Mouse (Mus musculus) limb, embryonic 14.5 days (tissue): ENCODE data around the gene Sept6. TPM values are rescaled to one million over a fixed set of nuclear protein-coding genes. Genes with fewer than 3 reads are reported as not detected.

Experiments used
- ATAC-seq: fragments of 200-750 bp; cut with Nextera tagmentation; 2 replicates; pipeline ENCODE4 v1.8.0; 2017; ENCODE audit warnings: low read depth, moderate number of reproducible peaks, moderate TSS enrichment; ENCODE audit not compliant: low FRiP score
- DNase-seq: peaks from one replicate; pipeline ENCODE4 v3.0.0-alpha.2; 2015; ENCODE audit warnings: low spot score
- H3K27ac ChIP-seq: fragments of 300-500 bp; sonication (generic); replicated peaks from 2 replicates; pipeline ENCODE4 v1.5.1; 2014; ENCODE audit warnings: low read depth, mild to moderate bottlenecking, low read length, moderate library complexity, mixed read lengths
- H3K27me3 ChIP-seq: fragments of 300-500 bp; sonication (generic); 2 replicates; pipeline ENCODE4 v1.6.1; 2014; ENCODE audit warnings: low read length, mixed read lengths; ENCODE audit not compliant: control insufficient read depth, insufficient read depth
- H3K36me3 ChIP-seq: fragments of 300-500 bp; sonication (generic); 2 replicates; pipeline ENCODE4 v1.6.1; 2014; ENCODE audit warnings: mild to moderate bottlenecking, low read length, moderate library complexity, mixed read lengths; ENCODE audit not compliant: control insufficient read depth, insufficient read depth
- H3K4me1 ChIP-seq: fragments of 300-500 bp; sonication (generic); 2 replicates; pipeline ENCODE4 v1.6.1; 2014; ENCODE audit warnings: antibody characterized with exemption, low read length, mixed read lengths; ENCODE audit not compliant: control insufficient read depth, insufficient read depth
- H3K4me2 ChIP-seq: fragments of 300-500 bp; sonication (generic); replicated peaks from 2 replicates; pipeline ENCODE4 v1.6.1; 2014; ENCODE audit warnings: low read depth, mild to moderate bottlenecking, low read length, moderate library complexity; ENCODE audit not compliant: severe bottlenecking
- H3K4me3 ChIP-seq: fragments of 300-500 bp; sonication (generic); replicated peaks from 2 replicates; pipeline ENCODE4 v1.5.1; 2014; ENCODE audit warnings: low read length
- H3K9ac ChIP-seq: fragments of 300-500 bp; sonication (generic); 2 replicates; pipeline ENCODE4 v1.6.1; 2014; ENCODE audit warnings: mild to moderate bottlenecking, low read depth, low read length, moderate library complexity; ENCODE audit not compliant: severe bottlenecking
- H3K9me3 ChIP-seq: fragments of 300-500 bp; sonication (generic); 2 replicates; pipeline ENCODE4 v1.6.1; 2016; ENCODE audit warnings: low read length; ENCODE audit not compliant: control insufficient read depth
- POLR2A ChIP-seq: fragments of 200-500 bp; IDR thresholded peaks from 2 replicates; pipeline ENCODE4 v1.8.0; 2012; ENCODE audit warnings: inconsistent platforms, mild to moderate bottlenecking, moderate library complexity, borderline replicate concordance; ENCODE audit not compliant: insufficient read depth, insufficient read length; ENCODE audit errors: extremely low read depth
- WGBS: fragments of 180-500 bp; shearing (Covaris S2); extraction: QIAGEN DNeasy Blood & Tissue Kit; methylation state at CpG from one replicate; pipeline ENCODE4 v1.1.7; 2014; 5-methylcytosine and 5-hydroxymethylcytosine counted together
- polyA plus RNA-seq, 2 experiments: library from polyadenylated mRNA; depleted of rRNA in 1 of 2; stranded (reverse) in 1 of 2; unstranded in 1 of 2; fragments of >200 nt; fragmentation: Nextera tagmentation in 1 of 2; extraction: Ambion mirVana in 1 of 2; gene quantifications; 2 replicates each; pipeline versions ENCODE4 v1.2.1 to v1.2.3; 2012 to 2014

Sept6 gene
- polyA plus RNA-seq, 2 experiments: 47.9 to 51.5 TPM

- Histone ChIP-seq H3K9ac (no peak overlapping the region), H3K27me3 (no peaks in the 10 kb centered on the region), H3K27ac (no peak overlapping the region), H3K9me3 (no peaks in the 10 kb centered on the region), H3K4me3 (peak overlapping the region; percentile 40), H3K4me2 (peak overlapping the region; percentile 30), H3K36me3 (no peaks in the 10 kb centered on the region), H3K4me1 (no peaks in the 10 kb centered on the region)
- no peak for TF ChIP-seq POLR2A
- DNase-seq: no peak
- no peak for ATAC-seq
- 49% methylated on average over 8 of the region's 8 CpGs for WGBS
Measured at GRCm38 (mm10) chrX:36864609-36865328, 126.8 kb downstream of the Sept6 start.

GRCm38 (mm10) chrX:36863766-36864608 lies 127.6 kb downstream of the Sept6 start:
- Histone ChIP-seq H3K27me3 (no peaks in the 10 kb centered on the region), H3K9ac (peak overlapping the region; percentile 49), H3K4me3 (peak overlapping the region; percentile 40), H3K4me2 (peak overlapping the region; percentile 47), H3K27ac (no peak overlapping the region), H3K36me3 (no peaks in the 10 kb centered on the region), H3K4me1 (no peaks in the 10 kb centered on the region), H3K9me3 (no peaks in the 10 kb centered on the region)
- DNase-seq: peak; percentile 82
- ATAC-seq: peak; percentile 89
- no peak for TF ChIP-seq POLR2A
- 21% methylated on average over 40 of the region's 44 CpGs for WGBS

Other genes with a start within 250 kb of the Sept6 start
- 1.8 TPM in 2 replicates for gene Slc25a43, start 248.1 kb downstream of the Sept6 start, polyA plus RNA-seq (2012; rRNA removed)
- 2.3 and 2.6 TPM in 2 replicates for gene Slc25a43, start 248.1 kb downstream of the Sept6 start, polyA plus RNA-seq (2014; fragmentation: Nextera tagmentation; extraction: Ambion mirVana)
- 362 and 365 TPM in 2 replicates for gene Slc25a5, start 196.1 kb downstream of the Sept6 start, polyA plus RNA-seq (2012; rRNA removed)
- gene Slc25a5, start 196.1 kb downstream of the Sept6 start, polyA plus RNA-seq (2014; fragmentation: Nextera tagmentation; extraction: Ambion mirVana): 474 and 536 TPM in 2 replicates
- 40.0 and 44.2 TPM in 2 replicates for gene Ube2a, start 117.9 kb downstream of the Sept6 start, polyA plus RNA-seq (2012; rRNA removed)
- gene Ube2a, start 117.9 kb downstream of the Sept6 start, polyA plus RNA-seq (2014; fragmentation: Nextera tagmentation; extraction: Ambion mirVana): 133 TPM in 2 replicates
- gene C330007P06Rik, start 117.7 kb downstream of the Sept6 start, polyA plus RNA-seq (2012; rRNA removed): 18.0 and 21.1 TPM in 2 replicates
- gene C330007P06Rik, start 117.7 kb downstream of the Sept6 start, polyA plus RNA-seq (2014; fragmentation: Nextera tagmentation; extraction: Ambion mirVana): 34.6 and 35.8 TPM in 2 replicates
- gene Nkrf, start 88.9 kb downstream of the Sept6 start, polyA plus RNA-seq (2012; rRNA removed): 3.4 and 4.5 TPM in 2 replicates
- gene Nkrf, start 88.9 kb downstream of the Sept6 start, polyA plus RNA-seq (2014; fragmentation: Nextera tagmentation; extraction: Ambion mirVana): 1.7 and 2.1 TPM in 2 replicates
- gene Sowahd, start 57.1 kb upstream of the Sept6 start, polyA plus RNA-seq (2012; rRNA removed): not detected in 2 replicates
- not detected in 2 replicates for gene Sowahd, start 57.1 kb upstream of the Sept6 start, polyA plus RNA-seq (2014; fragmentation: Nextera tagmentation; extraction: Ambion mirVana)
- gene Rpl39, start 93.6 kb upstream of the Sept6 start, polyA plus RNA-seq (2012; rRNA removed): 539 and 1,130 TPM in 2 replicates
- 592 and 658 TPM in 2 replicates for gene Rpl39, start 93.6 kb upstream of the Sept6 start, polyA plus RNA-seq (2014; fragmentation: Nextera tagmentation; extraction: Ambion mirVana)
- 17.9 and 27.9 TPM in 2 replicates for gene Upf3b, start 118.5 kb upstream of the Sept6 start, polyA plus RNA-seq (2012; rRNA removed)
- gene Upf3b, start 118.5 kb upstream of the Sept6 start, polyA plus RNA-seq (2014; fragmentation: Nextera tagmentation; extraction: Ambion mirVana): 13.1 and 16.3 TPM in 2 replicates
- gene Nkap, start 135.0 kb upstream of the Sept6 start, polyA plus RNA-seq (2012; rRNA removed): 6.4 and 6.9 TPM in 2 replicates
- 11.8 and 12.4 TPM in 2 replicates for gene Nkap, start 135.0 kb upstream of the Sept6 start, polyA plus RNA-seq (2014; fragmentation: Nextera tagmentation; extraction: Ambion mirVana)
- not detected in 2 replicates for gene Akap14, start 177.0 kb upstream of the Sept6 start, polyA plus RNA-seq (2012; rRNA removed)
- gene Akap14, start 177.0 kb upstream of the Sept6 start, polyA plus RNA-seq (2014; fragmentation: Nextera tagmentation; extraction: Ambion mirVana): 0.11 TPM in 1 of 2 replicates, not detected in the other
- 271 and 282 TPM in 2 replicates for gene Ndufa1, start 199.4 kb upstream of the Sept6 start, polyA plus RNA-seq (2012; rRNA removed)
- 430 and 487 TPM in 2 replicates for gene Ndufa1, start 199.4 kb upstream of the Sept6 start, polyA plus RNA-seq (2014; fragmentation: Nextera tagmentation; extraction: Ambion mirVana)
- 7.0 and 7.7 TPM in 2 replicates for gene Rnf113a1, start 199.5 kb upstream of the Sept6 start, polyA plus RNA-seq (2012; rRNA removed)
- 10.2 and 13.8 TPM in 2 replicates for gene Rnf113a1, start 199.5 kb upstream of the Sept6 start, polyA plus RNA-seq (2014; fragmentation: Nextera tagmentation; extraction: Ambion mirVana)
- 0.32 TPM in 1 of 2 replicates, not detected in the other for gene Gm9, start 219.2 kb upstream of the Sept6 start, polyA plus RNA-seq (2012; rRNA removed)
- not detected in 2 replicates for gene Gm9, start 219.2 kb upstream of the Sept6 start, polyA plus RNA-seq (2014; fragmentation: Nextera tagmentation; extraction: Ambion mirVana)
- gene Rhox1, start 230.5 kb upstream of the Sept6 start, polyA plus RNA-seq (2012; rRNA removed): not detected in 2 replicates
- gene Rhox1, start 230.5 kb upstream of the Sept6 start, polyA plus RNA-seq (2014; fragmentation: Nextera tagmentation; extraction: Ambion mirVana): not detected in 2 replicates